Mouse (Mus musculus): Measurements from ENCODE around the gene Arid1b.

- no peak for TF ChIP-seq POLR2A (IDR thresholded peaks at IDR 0.05; ENCODE audit: insufficient read depth, low read depth, low read length)
- TF ChIP-seq CTCF (IDR thresholded peaks at IDR 0.05) = no peak
- no peak for TF ChIP-seq EP300 (IDR thresholded peaks at IDR 0.05; ENCODE audit: insufficient read depth, low read depth, low read length)
Measured at GRCm38 (mm10) chr17:5210891-5211290, 216.8 kb downstream of the Arid1b start.

All from heart, adult 2 months (tissue).